Mouse (Mus musculus) C2C12 (cell line): ENCODE measurements at regions not wholly inside any gene's neighbourhood (a gene's known extent, or its start where the extent isn't known, plus 50 kb on each side); places are given as distances from the start of the nearest gene placed in this dataset.

Source experiments
- H3K27me3 ChIP-seq: one replicate; pipeline ENCODE4 v1.6.1; 2011; ENCODE audit not compliant: control insufficient read depth, insufficient read depth, insufficient read length
- H3K36me3 ChIP-seq: one replicate; pipeline ENCODE4 v1.6.1; 2011; ENCODE audit not compliant: control insufficient read depth, insufficient read depth
- H3K4me3 ChIP-seq: one replicate; pipeline ENCODE4 v1.5.1; 2011; ENCODE audit warnings: mild to moderate bottlenecking, control low read depth; ENCODE audit not compliant: poor library complexity, insufficient read depth, severe bottlenecking
- H3K79me2 ChIP-seq: one replicate; pipeline ENCODE4 v1.6.1; 2011; ENCODE audit not compliant: control insufficient read depth, insufficient read depth
- H3K79me3 ChIP-seq: one replicate; pipeline ENCODE4 v1.6.1; 2011; ENCODE audit warnings: low read depth, control low read depth
- H3ac ChIP-seq: one replicate; pipeline ENCODE3; 2011; ENCODE audit warnings: low read depth; ENCODE audit not compliant: control insufficient read depth, insufficient read length
- CEBPB ChIP-seq: IDR thresholded peaks from one replicate; pipeline ENCODE4 v1.6.1; 2011; ENCODE audit warnings: low read depth, mild to moderate bottlenecking, control low read depth, moderate library complexity
- CTCF ChIP-seq: IDR thresholded peaks from one replicate; pipeline ENCODE4 v1.5.1; 2011; ENCODE audit not compliant: control insufficient read depth, insufficient read depth, insufficient read length
- FOSL1 ChIP-seq: IDR thresholded peaks from one replicate; pipeline ENCODE4 v1.8.0; 2011; ENCODE audit warnings: mild to moderate bottlenecking, low read length; ENCODE audit not compliant: poor library complexity, insufficient read depth, severe bottlenecking
- MAX ChIP-seq: IDR thresholded peaks from one replicate; pipeline ENCODE4 v1.6.1; 2011; ENCODE audit warnings: mild to moderate bottlenecking, control low read depth
- MYOD1 ChIP-seq: IDR thresholded peaks from one replicate; pipeline ENCODE4 v1.6.1; 2011; ENCODE audit warnings: low read depth; ENCODE audit not compliant: control insufficient read depth, insufficient read length
- MYOG ChIP-seq: IDR thresholded peaks from one replicate; pipeline ENCODE4 v1.6.1; 2011; ENCODE audit not compliant: control insufficient read depth, insufficient read length; ENCODE audit errors: extremely low read depth
- USF1 ChIP-seq: IDR thresholded peaks from one replicate; pipeline ENCODE4 v1.6.1; 2011; ENCODE audit warnings: low read depth, mild to moderate bottlenecking, control low read depth, moderate library complexity

DNA sequence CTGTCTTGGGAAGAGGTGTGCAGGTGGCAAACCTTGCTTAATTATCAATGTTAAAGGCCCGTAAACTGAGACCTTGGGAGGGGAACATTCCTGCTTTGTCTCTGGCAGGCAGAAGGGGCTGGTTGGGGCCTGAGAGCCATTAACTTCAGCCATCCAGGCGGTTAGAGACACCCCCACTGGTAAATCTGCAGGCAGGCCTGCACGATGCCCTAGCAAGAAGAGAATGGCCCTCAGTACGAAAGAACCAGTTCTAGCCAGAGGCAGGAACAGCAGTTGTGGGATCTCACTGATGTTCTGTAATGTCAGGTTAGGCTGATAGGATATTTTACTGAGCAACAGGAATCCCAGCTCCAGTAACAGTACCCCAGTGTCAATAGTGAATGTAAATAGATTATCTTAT, 70.5 kb downstream of the Apip start:
- Histone ChIP-seq H3K36me3 (no peaks in the 10 kb centered on the region), H3K79me2 (no peaks in the 10 kb centered on the region), H3K79me3 (no peaks in the 10 kb centered on the region), H3K4me3 (no peak overlapping the region), H3ac (no peak overlapping the region), H3K27me3 (peaks cover 43% of the 10 kb centered on the region)
- TF ChIP-seq USF1 (no peak), MAX (no peak)

DNA sequence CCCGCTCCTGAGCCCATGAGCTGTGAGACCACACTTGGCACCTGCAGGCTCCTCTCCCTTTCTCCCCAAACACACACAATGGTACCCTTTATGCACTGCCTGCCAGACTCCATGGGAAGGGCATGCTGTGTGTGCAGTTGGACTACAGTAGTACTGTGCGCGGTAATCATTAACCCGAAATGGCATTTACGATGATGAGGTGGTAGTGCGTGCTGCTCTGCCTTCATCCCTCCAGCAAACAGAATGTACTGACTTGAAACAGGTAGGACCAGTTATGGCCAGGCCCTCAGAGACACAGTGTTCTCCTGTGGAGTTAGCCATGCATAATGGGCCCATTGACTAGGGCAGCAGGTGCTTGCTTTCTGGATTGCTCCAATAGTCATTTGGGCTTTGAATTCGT, 70.9 kb downstream of the Apip start:
- Histone ChIP-seq H3K36me3 (no peaks in the 10 kb centered on the region), H3K79me2 (no peaks in the 10 kb centered on the region), H3ac (no peak overlapping the region), H3K79me3 (no peaks in the 10 kb centered on the region), H3K4me3 (no peak overlapping the region), H3K27me3 (peaks cover 47% of the 10 kb centered on the region)
- no peak for TF ChIP-seq MYOG
- TF ChIP-seq FOSL1 = no peak
- no peak for TF ChIP-seq CEBPB
- TF ChIP-seq USF1 = no peak
- no peak for TF ChIP-seq MYOD1
- no peak for TF ChIP-seq CTCF
- TF ChIP-seq MAX = no peak

DNA sequence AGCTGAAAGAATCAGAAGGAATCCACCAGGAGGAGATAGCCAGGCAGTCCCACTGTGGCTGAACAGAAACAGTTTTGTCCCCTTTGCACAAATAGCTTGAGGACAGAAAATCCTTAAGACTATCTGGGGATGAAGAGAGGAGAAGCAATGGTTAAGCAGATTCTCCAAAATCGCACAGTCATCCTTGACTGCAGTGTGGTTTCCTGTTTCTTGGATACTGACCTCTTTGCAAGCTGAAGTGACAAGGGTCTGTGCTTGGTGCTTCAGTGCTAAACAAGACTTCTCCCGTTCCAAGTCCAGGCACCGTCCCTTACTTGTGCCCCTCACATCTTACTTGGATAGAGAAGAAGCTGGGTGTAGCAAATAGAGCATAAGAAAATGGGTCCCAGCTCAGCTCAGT, 71.6 kb downstream of the Apip start:
- H3K79me2 ChIP-seq = no peaks in the 10 kb centered on the region
- no peak overlapping the region for H3ac ChIP-seq
- TF ChIP-seq FOSL1 (no peak), CTCF (no peak), CEBPB (no peak), USF1 (no peak), MYOD1 (no peak), MYOG (no peak), MAX (no peak)
- H3K36me3 ChIP-seq = no peaks in the 10 kb centered on the region
- no peak overlapping the region for H3K4me3 ChIP-seq
- peaks cover 53% of the 10 kb centered on the region for H3K27me3 ChIP-seq
- H3K79me3 ChIP-seq = no peaks in the 10 kb centered on the region

DNA sequence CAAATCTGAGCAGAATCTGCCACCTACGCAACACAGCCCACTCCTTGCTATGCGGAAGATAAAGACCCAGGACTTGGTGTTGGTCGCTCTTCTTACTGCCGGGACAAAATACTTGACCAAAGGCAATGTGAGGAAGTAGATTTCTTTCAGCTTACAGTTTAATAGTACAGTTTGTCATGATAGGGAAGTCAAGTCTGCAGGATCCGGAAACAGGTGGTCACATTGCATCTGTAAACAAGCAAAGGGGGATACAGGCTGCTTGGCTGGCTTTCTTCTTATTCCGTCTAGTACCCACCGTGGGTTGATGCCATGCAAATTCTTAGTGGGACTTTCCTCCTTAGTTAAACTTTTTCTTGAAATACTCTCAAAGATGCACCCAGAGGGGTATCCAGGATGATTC, 72.7 kb downstream of the Apip start:
- Histone ChIP-seq H3K27me3 (peaks cover 58% of the 10 kb centered on the region), H3K4me3 (no peak overlapping the region), H3K79me2 (no peaks in the 10 kb centered on the region), H3K36me3 (no peaks in the 10 kb centered on the region), H3K79me3 (no peaks in the 10 kb centered on the region), H3ac (no peak overlapping the region)
- TF ChIP-seq MYOD1 = no peak

DNA sequence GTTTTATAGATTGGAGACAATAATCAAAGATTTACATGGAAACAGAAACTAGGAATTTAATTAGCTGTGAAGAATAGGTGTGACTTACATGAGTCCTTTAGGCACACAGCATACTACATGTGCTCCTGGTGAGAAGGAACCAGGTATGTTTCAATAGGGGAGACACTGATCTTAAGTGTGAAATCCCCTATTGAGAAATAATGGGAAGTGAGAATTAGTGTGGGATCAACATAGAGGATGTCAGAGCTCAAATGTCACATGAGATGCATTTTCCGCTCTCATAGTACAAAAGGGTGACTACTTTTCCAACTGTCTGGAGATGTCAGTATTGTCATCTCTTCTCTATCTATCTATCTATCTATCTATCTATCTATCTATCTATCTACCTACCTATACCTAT, 79.8 kb downstream of the Apip start:
- Histone ChIP-seq H3K36me3 (no peaks in the 10 kb centered on the region), H3K4me3 (no peak overlapping the region), H3K79me2 (no peaks in the 10 kb centered on the region), H3K27me3 (peaks cover 18% of the 10 kb centered on the region), H3ac (no peak overlapping the region), H3K79me3 (no peaks in the 10 kb centered on the region)
- TF ChIP-seq CTCF = no peak
- no peak for TF ChIP-seq FOSL1
- TF ChIP-seq MYOG = no peak
- TF ChIP-seq MAX = no peak
- no peak for TF ChIP-seq USF1
- TF ChIP-seq CEBPB = no peak
- TF ChIP-seq MYOD1 = no peak

DNA sequence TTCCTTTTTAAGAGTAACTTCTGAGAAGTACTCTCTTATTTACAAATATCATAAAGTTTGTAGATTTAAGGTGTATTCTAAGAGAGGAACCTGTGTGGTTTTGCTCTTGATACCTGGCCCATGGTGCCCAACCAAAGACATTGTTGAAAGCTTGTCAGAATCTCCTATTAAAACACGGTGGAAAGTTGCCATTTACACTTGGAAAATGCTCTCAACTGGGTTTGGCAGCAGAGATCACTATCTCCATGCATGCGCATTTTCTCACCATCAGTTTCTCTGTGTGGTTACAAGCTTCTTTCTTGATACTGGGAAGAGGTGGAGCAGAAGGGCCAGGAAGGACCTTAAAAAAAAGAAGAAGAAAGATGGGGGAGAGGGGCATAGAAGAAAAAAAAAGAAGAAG, 94.3 kb downstream of the Apip start:
- Histone ChIP-seq H3K36me3 (no peaks in the 10 kb centered on the region), H3K27me3 (peaks cover 4% of the 10 kb centered on the region), H3K79me3 (no peaks in the 10 kb centered on the region), H3K4me3 (no peak overlapping the region), H3ac (no peak overlapping the region), H3K79me2 (no peaks in the 10 kb centered on the region)
- TF ChIP-seq USF1 (no peak), MAX (no peak), FOSL1 (no peak), CEBPB (no peak), MYOD1 (no peak), MYOG (no peak), CTCF (no peak)
